Mouse (Mus musculus): ENCODE measurements around the gene Plekhj1. TPM values are rescaled to one million over a fixed set of nuclear protein-coding genes. Genes with fewer than 3 reads are reported as not detected.

Gene Plekhj1
- 158 and 168 TPM in 2 replicates for polyA plus RNA-seq (2012; ENCODE audit: low replicate concordance)

DNA sequence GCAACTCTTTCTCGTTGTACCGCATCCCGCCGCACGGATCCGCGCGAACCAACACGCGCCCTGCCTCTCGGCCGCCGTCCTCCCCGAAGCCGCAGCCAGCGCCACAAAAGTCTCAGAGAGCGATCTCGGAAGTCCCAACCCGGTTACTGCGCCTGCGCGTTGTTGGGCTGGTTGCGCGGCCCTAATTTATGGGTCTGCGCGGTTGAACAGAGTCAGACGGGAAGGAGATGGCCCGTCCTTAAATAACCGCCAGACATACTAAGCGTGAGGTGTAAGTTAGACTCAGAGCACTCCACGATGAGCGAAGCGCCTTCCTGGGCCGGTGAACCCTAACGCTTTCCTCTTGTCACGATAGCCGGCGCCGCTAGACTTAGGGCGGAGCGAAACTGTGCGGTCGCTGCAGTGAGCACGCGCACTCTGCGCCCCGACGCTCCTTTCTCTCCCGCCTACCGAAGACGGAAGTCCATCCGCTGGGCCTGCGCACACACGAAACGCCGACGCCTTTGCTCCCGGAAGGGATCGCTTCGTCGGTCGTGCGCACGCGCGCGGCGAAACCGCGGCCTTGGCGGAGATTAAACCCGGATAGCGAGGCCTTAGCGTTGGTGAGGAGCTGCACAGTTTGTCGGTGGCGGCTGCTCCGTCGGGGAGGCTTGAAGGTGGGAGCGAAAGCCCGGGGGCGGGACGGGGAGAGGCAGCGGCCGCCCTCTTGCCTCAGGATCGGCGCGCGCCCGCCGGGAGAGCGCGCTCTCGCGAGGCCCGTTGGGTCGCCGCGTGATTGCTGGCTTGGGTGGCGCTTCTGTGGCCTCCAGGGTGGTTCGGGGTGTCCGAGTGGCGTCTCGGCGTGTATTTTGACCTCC, at the start of gene Plekhj1, which contains the start of gene Sf3a2:
TSS of gene Plekhj1 (minus strand) at position 477 of the 857 bp plus-strand sequence.
TSS of gene Sf3a2 (plus strand) at position 49 of the 857 bp plus-strand sequence.

DNA sequence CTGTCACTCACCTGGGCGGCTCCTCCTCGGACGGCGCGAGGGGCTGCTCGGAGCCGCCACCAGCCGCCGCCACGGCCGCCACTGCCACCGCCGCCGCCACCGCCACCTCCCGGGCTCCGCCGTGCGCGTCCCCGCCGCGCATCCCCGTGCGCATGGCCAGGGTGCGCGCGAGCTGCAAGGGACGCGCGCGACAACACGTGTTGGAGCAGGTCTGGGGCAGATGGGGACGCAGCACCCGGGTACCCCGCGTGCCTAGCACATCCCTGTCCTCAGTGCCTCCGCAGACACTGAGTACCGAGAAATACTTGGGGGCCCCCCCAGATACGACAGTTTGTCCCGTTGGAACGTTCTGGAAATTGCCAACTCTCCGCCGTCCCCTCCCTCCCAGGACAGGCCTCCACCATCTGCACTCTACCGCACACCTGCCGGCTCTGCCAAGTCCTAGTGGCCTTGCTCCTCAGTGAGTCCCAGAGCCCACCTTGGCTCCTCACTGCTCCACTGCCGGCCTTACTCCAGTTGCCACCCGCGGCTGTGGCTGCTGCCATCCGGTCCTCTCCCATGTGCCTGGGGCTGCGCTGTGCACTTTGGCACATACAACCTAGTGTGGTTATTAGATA, 45.6 kb upstream of the Plekhj1 start, which contains the start of gene Lingo3:
TSS of gene Lingo3 (minus strand) at position 109 of the 617 bp plus-strand sequence.

DNA sequence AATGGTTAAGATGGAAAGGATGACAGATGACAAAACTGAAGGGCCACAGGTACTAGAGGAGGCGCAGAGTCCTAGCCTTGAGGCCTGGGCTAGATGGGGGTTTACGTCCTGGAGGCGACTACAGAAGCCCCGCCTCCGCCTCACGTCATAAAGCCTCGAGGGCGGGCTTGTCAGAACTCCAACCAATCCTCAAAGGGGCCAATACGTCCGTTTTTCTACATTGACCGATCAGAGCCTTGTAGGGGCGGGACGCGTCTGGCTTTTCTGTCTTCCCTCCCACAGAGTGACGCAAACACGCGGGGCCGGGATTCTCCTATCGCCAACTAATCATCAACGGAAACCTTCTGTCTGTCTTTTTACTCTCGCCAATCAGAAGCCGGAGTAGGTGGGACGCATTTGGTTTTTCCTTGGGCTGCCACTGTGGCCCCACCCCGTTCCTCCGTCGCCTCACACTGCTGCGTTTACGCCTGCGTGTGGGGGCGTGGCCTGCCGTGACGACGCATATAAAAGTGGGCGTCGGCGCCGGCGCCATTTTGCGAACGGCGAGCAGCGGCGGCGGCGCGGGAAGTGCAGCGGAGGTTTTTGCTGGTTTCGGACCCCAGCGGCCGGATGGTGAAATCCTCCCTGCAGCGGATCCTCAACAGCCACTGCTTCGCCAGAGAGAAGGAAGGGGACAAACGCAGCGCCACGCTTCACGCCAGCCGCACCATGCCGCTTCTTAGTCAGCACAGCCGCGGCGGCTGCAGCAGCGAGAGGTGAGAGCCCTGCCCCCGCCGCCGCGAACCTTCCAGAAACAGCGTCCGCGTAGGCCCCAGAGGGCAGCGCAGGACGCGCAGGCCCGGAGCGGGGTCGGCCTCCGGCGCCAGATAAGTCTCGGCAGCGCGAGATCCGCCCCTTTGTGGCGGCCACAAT, 28.0 kb upstream of the Plekhj1 start, which contains the start of gene Oaz1:
TSS of gene Oaz1 (plus strand) at position 506 of the 912 bp plus-strand sequence.

DNA sequence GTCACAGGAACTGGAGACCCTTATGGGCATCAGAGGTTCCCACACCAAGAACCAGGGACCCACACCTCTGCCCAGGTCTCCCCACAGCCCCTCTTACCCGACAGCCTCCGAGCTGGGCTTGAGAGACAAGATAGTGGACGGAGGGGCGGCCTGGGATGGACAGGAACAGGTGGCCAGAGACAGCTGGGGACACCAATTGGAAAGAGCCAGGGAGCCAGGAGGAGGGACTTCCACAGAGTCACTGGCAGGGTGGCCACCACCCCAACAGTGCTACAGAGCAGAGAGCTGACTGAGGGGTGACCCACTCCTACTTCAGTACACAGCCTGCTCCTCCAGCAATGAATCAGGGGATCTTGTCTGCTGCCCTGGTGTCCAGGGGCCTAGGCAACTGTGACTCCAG, 14.9 kb upstream of the Plekhj1 start, which contains the start of gene Jsrp1:
TSS of gene Jsrp1 (minus strand) at position 133 of the 400 bp plus-strand sequence.

DNA sequence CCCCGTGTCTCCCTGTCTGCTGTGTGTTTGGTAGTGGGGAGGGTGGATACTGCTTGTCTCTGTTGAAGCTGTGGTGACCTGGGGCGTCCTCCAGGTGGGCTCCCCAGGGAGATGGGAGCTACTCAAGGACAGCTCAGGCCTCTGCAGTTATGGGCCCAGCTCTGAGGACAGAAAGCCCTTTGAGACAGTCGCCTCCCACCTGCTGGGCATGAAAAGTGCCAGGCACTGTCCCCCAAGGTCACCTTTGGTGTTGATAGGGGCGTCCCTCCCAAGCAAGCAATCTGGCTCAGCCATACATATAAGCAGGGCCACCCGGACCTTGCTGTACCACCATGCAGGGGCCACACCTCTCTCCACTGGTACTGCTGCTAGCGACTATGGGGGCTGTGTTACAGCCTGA, 6.5 kb upstream of the Plekhj1 start, which contains the start of gene Amh:
TSS of gene Amh (plus strand) at position 328 of the 400 bp plus-strand sequence.

DNA sequence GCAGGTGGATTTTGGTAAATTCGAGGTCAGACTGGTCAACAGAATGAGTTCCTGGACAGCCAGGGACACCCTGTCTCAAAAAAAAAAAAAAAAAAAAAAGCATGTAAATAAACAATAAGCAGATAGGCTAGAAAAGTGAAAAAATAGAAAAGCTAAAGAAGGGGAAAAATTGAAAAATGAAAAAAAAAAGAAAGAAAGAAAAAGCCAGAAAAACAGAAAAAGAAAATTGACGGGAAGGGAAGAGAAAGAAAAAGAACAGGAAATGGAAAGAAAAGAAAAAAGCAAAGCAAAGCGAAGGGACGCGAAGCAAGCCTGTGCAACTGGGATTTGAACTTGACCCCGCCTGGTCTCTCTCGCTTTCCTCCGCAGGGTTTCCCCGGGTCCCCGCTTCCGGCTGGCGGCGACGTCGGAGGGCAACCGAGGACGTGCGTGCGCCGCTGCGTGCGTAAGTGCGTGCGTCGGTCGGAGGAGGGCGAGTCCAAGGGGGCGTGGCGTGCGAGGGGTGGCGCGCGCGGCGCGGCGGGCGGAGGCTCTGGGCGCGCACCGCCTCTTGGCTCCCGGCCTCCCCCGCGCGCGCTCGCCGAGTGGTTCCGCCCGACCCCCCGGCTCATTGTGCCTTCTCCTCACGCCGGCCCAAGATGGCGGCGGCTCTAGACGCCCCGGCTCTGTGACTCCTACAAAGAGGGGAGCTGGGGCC, 43.7 kb downstream of the Plekhj1 start, which contains the start of gene Dot1l:
TSS of gene Dot1l (plus strand) at position 613 of the 697 bp plus-strand sequence.

Other genes starting within 250 kb of the Plekhj1 start
- 189 and 285 TPM in 2 replicates for gene Rexo1, start 237.1 kb downstream of the Plekhj1 start, polyA plus RNA-seq (2012; ENCODE audit: low replicate concordance)
- gene Klf16, start 221.3 kb downstream of the Plekhj1 start, polyA plus RNA-seq (2012; ENCODE audit: low replicate concordance) = 191 and 227 TPM in 2 replicates
- 634 and 1,312 TPM in 2 replicates for gene Abhd17a, start 208.3 kb downstream of the Plekhj1 start, polyA plus RNA-seq (2012; ENCODE audit: low replicate concordance)
- gene Scamp4, start 195.8 kb downstream of the Plekhj1 start, polyA plus RNA-seq (2012; ENCODE audit: low replicate concordance) = 82.3 and 112 TPM in 2 replicates
- 31.5 and 42.1 TPM in 2 replicates for gene Adat3, start 195.7 kb downstream of the Plekhj1 start, polyA plus RNA-seq (2012; ENCODE audit: low replicate concordance)
- gene Gm49322, start 192.6 kb downstream of the Plekhj1 start, polyA plus RNA-seq (2012; ENCODE audit: low replicate concordance) = 1.0 and 3.8 TPM in 2 replicates
- 465 and 492 TPM in 2 replicates for gene Csnk1g2, start 175.8 kb downstream of the Plekhj1 start, polyA plus RNA-seq (2012; ENCODE audit: low replicate concordance)
- gene Btbd2, start 141.6 kb downstream of the Plekhj1 start, polyA plus RNA-seq (2012; ENCODE audit: low replicate concordance) = 22.7 and 32.6 TPM in 2 replicates
- 655 and 955 TPM in 2 replicates for gene Mknk2, start 120.5 kb downstream of the Plekhj1 start, polyA plus RNA-seq (2012; ENCODE audit: low replicate concordance)
- 20.5 and 25.8 TPM in 2 replicates for gene Mob3a, start 96.6 kb downstream of the Plekhj1 start, polyA plus RNA-seq (2012; ENCODE audit: low replicate concordance)
- 8.8 and 12.5 TPM in 2 replicates for gene Izumo4, start 96.4 kb downstream of the Plekhj1 start, polyA plus RNA-seq (2012; ENCODE audit: low replicate concordance)
- gene Ap3d1, start 56.4 kb downstream of the Plekhj1 start, polyA plus RNA-seq (2012; ENCODE audit: low replicate concordance) = 30.9 and 34.8 TPM in 2 replicates
- 210 and 242 TPM in 2 replicates for gene Dot1l, start 43.4 kb downstream of the Plekhj1 start, polyA plus RNA-seq (2012; ENCODE audit: low replicate concordance)
- gene Sf3a2, start 428 bp downstream of the Plekhj1 start, polyA plus RNA-seq (2012; ENCODE audit: low replicate concordance) = 1,203 and 1,963 TPM in 2 replicates
- gene Amh, start 6.6 kb upstream of the Plekhj1 start, polyA plus RNA-seq (2012; ENCODE audit: low replicate concordance) = 1.6 and 3.6 TPM in 2 replicates
- gene Jsrp1, start 14.9 kb upstream of the Plekhj1 start, polyA plus RNA-seq (2012; ENCODE audit: low replicate concordance) = not detected in 2 replicates
- 1,955 and 2,032 TPM in 2 replicates for gene Oaz1, start 28.0 kb upstream of the Plekhj1 start, polyA plus RNA-seq (2012; ENCODE audit: low replicate concordance)
- 0.27 and 0.65 TPM in 2 replicates for gene Lingo3, start 45.4 kb upstream of the Plekhj1 start, polyA plus RNA-seq (2012; ENCODE audit: low replicate concordance)
- gene Lsm7, start 56.6 kb upstream of the Plekhj1 start, polyA plus RNA-seq (2012; ENCODE audit: low replicate concordance) = 82.8 and 101 TPM in 2 replicates
- gene Sppl2b, start 56.6 kb upstream of the Plekhj1 start, polyA plus RNA-seq (2012; ENCODE audit: low replicate concordance) = 289 and 463 TPM in 2 replicates
- 0.36 and 1.6 TPM in 2 replicates for gene Tmprss9, start 73.2 kb upstream of the Plekhj1 start, polyA plus RNA-seq (2012; ENCODE audit: low replicate concordance)
- 135 and 264 TPM in 2 replicates for gene Timm13, start 102.3 kb upstream of the Plekhj1 start, polyA plus RNA-seq (2012; ENCODE audit: low replicate concordance)
- 5.7 and 6.6 TPM in 2 replicates for gene Lmnb2, start 119.6 kb upstream of the Plekhj1 start, polyA plus RNA-seq (2012; ENCODE audit: low replicate concordance)
- 5.7 and 9.6 TPM in 2 replicates for gene Gadd45b, start 131.4 kb upstream of the Plekhj1 start, polyA plus RNA-seq (2012; ENCODE audit: low replicate concordance)
- 0.27 and 0.35 TPM in 2 replicates for gene Gng7, start 216.3 kb upstream of the Plekhj1 start, polyA plus RNA-seq (2012; ENCODE audit: low replicate concordance)
- not detected in 2 replicates for gene Diras1, start 227.0 kb upstream of the Plekhj1 start, polyA plus RNA-seq (2012; ENCODE audit: low replicate concordance)
- gene Slc39a3, start 238.8 kb upstream of the Plekhj1 start, polyA plus RNA-seq (2012; ENCODE audit: low replicate concordance) = 13.0 and 21.1 TPM in 2 replicates